Mouse (Mus musculus) CD8-positive naive resting alpha-beta T cell, adult 57 days (primary cell): ENCODE measurements around the gene Krt79. TPM values are rescaled to one million over a fixed set of nuclear protein-coding genes. Genes with fewer than 3 reads are reported as not detected.

Experiments used
- total RNA-seq: library from RNA; stranded (reverse); gene quantifications from one replicate; pipeline ENCODE4 v1.2.4, GENCODE M21; 2023

Krt79 gene
- total RNA-seq: not detected

DNA sequence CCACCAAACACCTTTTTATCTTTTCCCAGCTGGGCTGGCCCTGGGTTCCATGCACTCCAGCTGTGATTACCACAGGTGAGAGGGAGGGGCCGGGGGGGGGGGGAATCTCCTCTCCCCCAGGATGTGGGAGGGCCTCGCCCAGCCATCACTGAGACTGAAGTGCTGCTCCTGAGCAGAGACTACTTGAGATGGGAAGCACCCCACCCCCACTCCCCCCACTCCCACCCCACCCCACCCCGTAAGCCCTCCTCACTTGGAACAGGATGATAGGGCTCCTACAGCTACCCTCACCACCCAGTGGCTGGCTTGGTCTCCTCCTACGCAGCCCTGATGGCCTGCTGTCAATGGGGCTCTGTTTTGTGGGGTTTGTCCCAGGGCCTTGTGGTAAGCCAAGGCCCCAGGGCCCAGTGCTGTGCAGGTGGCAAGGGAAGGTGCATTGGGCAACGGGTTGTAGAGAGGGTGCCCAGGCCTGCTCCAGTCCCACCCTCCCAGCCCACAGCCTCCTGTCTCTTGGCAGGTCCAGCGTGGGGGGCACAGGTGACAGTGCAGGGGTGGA lies at the start of gene Krt79:
Gene Krt79 (minus strand): TSS at position 51 of the 556 bp plus-strand sequence.

DNA sequence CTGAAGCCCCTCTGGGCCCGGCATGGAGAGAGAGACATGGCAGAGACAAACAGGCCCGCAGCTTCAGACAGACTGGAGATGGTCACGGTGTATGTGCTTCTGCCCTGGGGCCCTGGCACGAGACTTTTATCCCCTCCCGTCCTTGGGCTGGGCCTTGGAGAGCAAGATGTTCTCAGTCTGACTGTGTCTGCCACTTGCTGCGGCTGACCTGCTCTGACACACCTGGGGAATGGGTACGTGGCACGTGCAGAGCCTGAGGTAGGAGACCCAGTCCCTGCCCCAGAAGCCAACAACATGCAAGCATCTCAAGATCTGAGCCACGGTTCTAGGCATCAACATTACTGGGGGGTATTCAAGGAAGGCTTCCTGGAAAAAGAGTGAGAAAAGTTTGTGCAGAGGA lies 14.1 kb upstream of the Krt79 start, which contains the start of gene Krt78:
Gene Krt78 (minus strand): TSS at position 101 of the 400 bp plus-strand sequence.

DNA sequence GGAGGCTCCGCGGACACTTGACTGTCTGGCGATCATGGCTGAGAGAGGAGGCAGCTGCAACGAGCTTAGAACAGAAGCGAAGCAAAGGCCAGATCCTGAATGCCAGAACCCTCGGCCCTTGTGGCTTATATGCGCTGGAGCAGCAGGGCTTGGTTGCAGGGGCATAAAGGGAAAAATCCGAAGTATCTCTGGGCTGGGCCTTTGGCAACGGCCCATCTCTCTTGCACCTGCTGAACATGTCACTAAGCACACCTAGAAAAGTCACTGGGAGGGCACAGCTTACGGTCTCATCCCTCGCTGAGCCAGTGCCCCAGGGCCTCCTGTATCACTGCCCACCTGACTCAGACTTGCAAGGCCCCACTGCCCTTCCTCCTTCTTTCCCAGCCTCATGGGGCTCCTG lies 15.5 kb downstream of the Krt79 start, which contains the start of gene Krt4:
Gene Krt4 (minus strand): TSS at position 101 of the 400 bp plus-strand sequence.

DNA sequence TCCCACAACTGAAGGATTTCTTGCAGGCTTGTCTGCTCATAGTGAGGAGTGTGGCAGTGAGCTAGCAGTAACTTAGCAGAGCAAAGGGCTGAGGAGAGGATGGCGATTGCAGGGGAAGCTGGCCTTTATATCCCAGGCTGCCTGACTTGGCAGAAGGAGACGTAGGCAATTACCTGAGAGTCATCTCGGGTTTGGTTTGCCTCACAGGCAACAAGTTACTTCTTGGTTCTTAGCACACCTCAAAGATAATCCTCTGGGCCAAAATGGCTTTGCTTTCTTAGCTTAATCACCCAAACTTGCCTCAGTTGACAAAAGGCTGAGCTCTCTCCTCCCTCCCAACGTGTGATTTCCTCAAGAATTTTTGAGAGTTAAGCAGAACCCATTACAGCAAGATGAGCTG lies 47.3 kb downstream of the Krt79 start, which contains the start of gene Krt76:
Gene Krt76 (minus strand): TSS at position 101 of the 400 bp plus-strand sequence.

Other genes starting within 250 kb of the Krt79 start
- not detected for gene Krt6a, start 246.0 kb downstream of the Krt79 start, total RNA-seq
- not detected for gene Krt5, start 227.4 kb downstream of the Krt79 start, total RNA-seq
- gene Krt71, start 197.2 kb downstream of the Krt79 start, total RNA-seq: not detected
- not detected for gene Krt72, start 153.9 kb downstream of the Krt79 start, total RNA-seq
- not detected for gene Krt73, start 138.0 kb downstream of the Krt79 start, total RNA-seq
- gene Krt2, start 122.2 kb downstream of the Krt79 start, total RNA-seq: not detected
- not detected for gene Krt1, start 89.5 kb downstream of the Krt79 start, total RNA-seq
- not detected for gene Krt77, start 70.6 kb downstream of the Krt79 start, total RNA-seq
- gene Krt76, start 47.4 kb downstream of the Krt79 start, total RNA-seq: not detected
- gene Krt4, start 15.6 kb downstream of the Krt79 start, total RNA-seq: not detected
- gene Krt78, start 14.0 kb upstream of the Krt79 start, total RNA-seq: not detected
- not detected for gene Krt8, start 64.2 kb upstream of the Krt79 start, total RNA-seq
- not detected for gene Krt18, start 87.9 kb upstream of the Krt79 start, total RNA-seq
- gene Eif4b, start 133.4 kb upstream of the Krt79 start, total RNA-seq: 270 TPM
- 0.73 TPM for gene Tns2, start 160.1 kb upstream of the Krt79 start, total RNA-seq
- 29.8 TPM for gene Spryd3, start 195.9 kb upstream of the Krt79 start, total RNA-seq
- not detected for gene Igfbp6, start 204.0 kb upstream of the Krt79 start, total RNA-seq
- gene Soat2, start 210.2 kb upstream of the Krt79 start, total RNA-seq: 0.67 TPM